Mouse (Mus musculus) myocyte (in vitro differentiated cells): ENCODE data around the gene Ptpa.

Source experiments
- MAX ChIP-seq: IDR thresholded peaks from one replicate; pipeline ENCODE4 v1.6.1; 2011; ENCODE audit warnings: low read depth, mild to moderate bottlenecking, control low read depth
- POLR2A ChIP-seq: IDR thresholded peaks from one replicate; pipeline ENCODE4 v1.6.1; 2011; ENCODE audit warnings: low read depth, mild to moderate bottlenecking, control low read depth, moderate library complexity; ENCODE audit not compliant: insufficient read length
- POLR2AphosphoS2 ChIP-seq: IDR thresholded peaks from one replicate; pipeline ENCODE4 v1.6.1; 2011; ENCODE audit warnings: low read depth, control low read depth; ENCODE audit not compliant: insufficient read length

- TF ChIP-seq POLR2A, result peak; percentile 86
- TF ChIP-seq MAX, result no peak
- TF ChIP-seq POLR2AphosphoS2, result peak; percentile 96
These were observed 493 bp upstream of the Ptpa start, which contains the start of gene Crat for GRCm38 (mm10) chr2:30415157-30415935.
